Mouse (Mus musculus) neural tube, embryonic 11.5 days (tissue): Measurements from ENCODE around the gene Gm10840. TPM values are rescaled to one million over a fixed set of nuclear protein-coding genes. Genes with fewer than 3 reads are reported as not detected.

ENCODE experiments used
- ATAC-seq: fragments of 200-750 bp; cut with Nextera tagmentation; 2 replicates; pipeline ENCODE4 v1.8.0; 2017; ENCODE audit warnings: moderate number of reproducible peaks, mild to moderate bottlenecking, moderate TSS enrichment, moderate library complexity; ENCODE audit not compliant: insufficient read depth, low FRiP score, low TSS enrichment
- DNase-seq: peaks from one replicate; pipeline ENCODE4 v3.0.0-alpha.2; 2015; ENCODE audit warnings: low spot score
- H3K27ac ChIP-seq: fragments of 300-500 bp; sonication (generic); 2 replicates; pipeline ENCODE4 v1.5.1; 2014; ENCODE audit warnings: low read depth, mild to moderate bottlenecking, low read length
- H3K27me3 ChIP-seq: fragments of 300-500 bp; sonication (generic); 2 replicates; pipeline ENCODE4 v1.6.1; 2014; ENCODE audit warnings: mild to moderate bottlenecking, low read length, mixed read lengths; ENCODE audit not compliant: control insufficient read depth, insufficient read depth
- H3K36me3 ChIP-seq: fragments of 300-500 bp; sonication (generic); 2 replicates; pipeline ENCODE4 v1.6.1; 2014; ENCODE audit warnings: mild to moderate bottlenecking, low read length, moderate library complexity, mixed read lengths; ENCODE audit not compliant: control insufficient read depth, insufficient read depth
- H3K4me1 ChIP-seq: fragments of 300-500 bp; sonication (generic); 2 replicates; pipeline ENCODE4 v1.6.1; 2014; ENCODE audit warnings: low read length, mixed read lengths; ENCODE audit not compliant: control insufficient read depth, insufficient read depth
- H3K4me2 ChIP-seq: fragments of 300-500 bp; sonication (generic); 2 replicates; pipeline ENCODE4 v1.6.1; 2014; ENCODE audit warnings: low read depth, mild to moderate bottlenecking, moderate library complexity
- H3K4me3 ChIP-seq: fragments of 300-500 bp; sonication (generic); 2 replicates; pipeline ENCODE4 v1.5.1; 2014; ENCODE audit warnings: low read depth, low read length
- H3K9ac ChIP-seq: fragments of 300-500 bp; sonication (generic); 2 replicates; pipeline ENCODE4 v1.6.1; 2014; ENCODE audit warnings: mild to moderate bottlenecking, low read length
- H3K9me3 ChIP-seq: fragments of 300-500 bp; sonication (generic); 2 replicates; pipeline ENCODE4 v1.6.1; 2016; ENCODE audit warnings: low read length; ENCODE audit not compliant: control insufficient read depth
- WGBS: fragments of 180-500 bp; shearing (Covaris S2); extraction: QIAGEN DNeasy Blood & Tissue Kit; methylation state at CpG from one replicate; pipeline ENCODE4 v1.1.7; 2014; 5-methylcytosine and 5-hydroxymethylcytosine counted together
- polyA plus RNA-seq: library from polyadenylated mRNA; unstranded; fragments of >200 nt; fragmentation: Nextera tagmentation; extraction: Ambion mirVana; gene quantifications from 2 replicates; pipeline ENCODE4 v1.2.1, GENCODE M21; 2014

Gm10840 gene
- polyA plus RNA-seq, 1 experiment from 2014 or later, result not detected

GRCm38 (mm10) chr11:106132516-106132915, 28.1 kb upstream of the Gm10840 start:
- H3K4me1 ChIP-seq, result no peaks in the 10 kb centered on the region

GRCm38 (mm10) chr11:106134580-106135528, 25.8 kb upstream of the Gm10840 start:
- H3K36me3 ChIP-seq, result no peaks in the 10 kb centered on the region; the same call in 1 of the 2 replicates
- WGBS, result 46% methylated on average over 8 of the region's 8 CpGs
- H3K27ac ChIP-seq, result no peak overlapping the region
- H3K9me3 ChIP-seq, result no peaks in the 10 kb centered on the region
- H3K4me3 ChIP-seq, result no peak overlapping the region
- no peak for ATAC-seq
- H3K27me3 ChIP-seq, result no peaks in the 10 kb centered on the region
- H3K4me1 ChIP-seq, result no peaks in the 10 kb centered on the region
- peak; percentile 21 for DNase-seq
- H3K4me2 ChIP-seq, result no peak overlapping the region
- H3K9ac ChIP-seq, result no peak overlapping the region

More at GRCm38 (mm10) chr11:106132516-106132915, 28.1 kb upstream of the Gm10840 start:
- Histone ChIP-seq H3K27me3 (no peaks in the 10 kb centered on the region), H3K9ac (no peak overlapping the region), H3K36me3 (no peaks in the 10 kb centered on the region; the same call in 1 of the 2 replicates), H3K4me3 (no peak overlapping the region), H3K27ac (no peak overlapping the region), H3K9me3 (no peaks in the 10 kb centered on the region), H3K4me2 (no peak overlapping the region)
- DNase-seq (no peak), ATAC-seq (no peak)
- WGBS, result 95% methylated on average over 5 of the region's 5 CpGs

- Histone ChIP-seq H3K9ac (no peak overlapping the region), H3K4me1 (no peaks in the 10 kb centered on the region), H3K9me3 (no peaks in the 10 kb centered on the region), H3K27ac (no peak overlapping the region), H3K36me3 (peaks cover 20% of the 10 kb centered on the region), H3K4me3 (no peak overlapping the region), H3K4me2 (no peak overlapping the region), H3K27me3 (no peaks in the 10 kb centered on the region)
- ATAC-seq (no peak), DNase-seq (no peak)
- 83% methylated on average over 3 of the region's 3 CpGs for WGBS
Observed at GRCm38 (mm10) chr11:106151219-106151618, 9.4 kb upstream of the Gm10840 start.

- H3K4me3 ChIP-seq, result no peak overlapping the region
- no peak overlapping the region for H3K9ac ChIP-seq
- H3K4me1 ChIP-seq, result no peaks in the 10 kb centered on the region
- H3K4me2 ChIP-seq, result no peak overlapping the region
- no peaks in the 10 kb centered on the region for H3K27me3 ChIP-seq
- DNase-seq, result no peak
- no peak for ATAC-seq
- no peak overlapping the region for H3K27ac ChIP-seq
- peaks cover 25% of the 10 kb centered on the region for H3K36me3 ChIP-seq
- H3K9me3 ChIP-seq, result no peaks in the 10 kb centered on the region
- WGBS, result 81% methylated on average over 8 of the region's 8 CpGs
Observed at GRCm38 (mm10) chr11:106152132-106152531, 8.5 kb upstream of the Gm10840 start.

- Histone ChIP-seq H3K9ac (no peak overlapping the region), H3K27ac (no peak overlapping the region), H3K27me3 (no peaks in the 10 kb centered on the region), H3K4me2 (no peak overlapping the region), H3K36me3 (peaks cover 29% of the 10 kb centered on the region), H3K4me1 (peaks cover 7% of the 10 kb centered on the region), H3K4me3 (no peak overlapping the region), H3K9me3 (no peaks in the 10 kb centered on the region)
- 72% methylated on average over 5 of the region's 5 CpGs for WGBS
- ATAC-seq, result no peak
- DNase-seq, result no peak
Observed at GRCm38 (mm10) chr11:106154091-106154490, 6.6 kb upstream of the Gm10840 start.

- H3K4me2 ChIP-seq, result no peak overlapping the region
- 85% methylated on average over 2 of the region's 2 CpGs for WGBS
- no peak overlapping the region for H3K9ac ChIP-seq
- no peak for DNase-seq
- H3K27me3 ChIP-seq, result no peaks in the 10 kb centered on the region
- H3K27ac ChIP-seq, result no peak overlapping the region
- peaks cover 9% of the 10 kb centered on the region for H3K4me1 ChIP-seq
- H3K36me3 ChIP-seq, result peaks cover 26% of the 10 kb centered on the region
- H3K9me3 ChIP-seq, result no peaks in the 10 kb centered on the region
- H3K4me3 ChIP-seq, result no peak overlapping the region
- no peak for ATAC-seq
Observed at GRCm38 (mm10) chr11:106154770-106155169, 5.9 kb upstream of the Gm10840 start.

GRCm38 (mm10) chr11:106155761-106156160, 4.9 kb upstream of the Gm10840 start:
- Histone ChIP-seq H3K27me3 (no peaks in the 10 kb centered on the region), H3K4me3 (no peak overlapping the region), H3K9me3 (no peaks in the 10 kb centered on the region), H3K4me2 (no peak overlapping the region), H3K27ac (no peak overlapping the region), H3K36me3 (peaks cover 20% of the 10 kb centered on the region), H3K9ac (no peak overlapping the region), H3K4me1 (peaks cover 12% of the 10 kb centered on the region)
- DNase-seq (no peak), ATAC-seq (no peak)
- WGBS, result 50% methylated on average over 3 of the region's 3 CpGs

- Histone ChIP-seq H3K9me3 (no peaks in the 10 kb centered on the region), H3K4me1 (peaks cover 17% of the 10 kb centered on the region), H3K4me2 (no peak overlapping the region), H3K27me3 (no peaks in the 10 kb centered on the region), H3K9ac (no peak overlapping the region), H3K36me3 (peaks cover 18% of the 10 kb centered on the region), H3K27ac (no peak overlapping the region), H3K4me3 (no peak overlapping the region)
- DNase-seq (no peak), ATAC-seq (no peak)
- WGBS, result 81% methylated on average over 1 of the region's 1 CpGs
Observed at GRCm38 (mm10) chr11:106156257-106156656, 4.4 kb upstream of the Gm10840 start.

GRCm38 (mm10) chr11:106157154-106157553, 3.5 kb upstream of the Gm10840 start:
- Histone ChIP-seq H3K36me3 (peaks cover 15% of the 10 kb centered on the region), H3K4me2 (no peak overlapping the region)

More at GRCm38 (mm10) chr11:106157154-106157553, 3.5 kb upstream of the Gm10840 start:
- 90% methylated on average over 7 of the region's 7 CpGs for WGBS
- H3K27me3 ChIP-seq, result no peaks in the 10 kb centered on the region
- no peak overlapping the region for H3K27ac ChIP-seq
- ATAC-seq, result no peak
- no peak overlapping the region for H3K9ac ChIP-seq
- no peak for DNase-seq
- H3K4me1 ChIP-seq, result peaks cover 17% of the 10 kb centered on the region
- H3K9me3 ChIP-seq, result no peaks in the 10 kb centered on the region
- no peak overlapping the region for H3K4me3 ChIP-seq
